Mouse (Mus musculus) testis, adult 2 months (tissue): ENCODE results near the gene Ahnak2.

Experiments
- CTCF ChIP-seq: fragments of 200-500 bp; IDR thresholded peaks from 2 replicates; pipeline ENCODE4 v1.5.1; 2012; ENCODE audit warnings: low read depth, mild to moderate bottlenecking, inconsistent platforms, low read length, moderate library complexity; ENCODE audit not compliant: control insufficient read depth, insufficient read depth, insufficient replicate concordance
- POLR2A ChIP-seq: fragments of 200-500 bp; IDR thresholded peaks from 2 replicates; pipeline ENCODE4 v1.6.1; 2012; ENCODE audit warnings: low read depth, mild to moderate bottlenecking, inconsistent platforms, low read length, moderate library complexity; ENCODE audit not compliant: control insufficient read depth

GRCm38 (mm10) chr12:112757896-112758295 lies 44.6 kb downstream of the Ahnak2 start:
- no peak for TF ChIP-seq POLR2A
- TF ChIP-seq CTCF, result no peak
